Mouse (Mus musculus) limb, embryonic 12.5 days (tissue): Measurements from ENCODE around the gene 1110002E22Rik. TPM values are rescaled to one million over a fixed set of nuclear protein-coding genes. Genes with fewer than 3 reads are reported as not detected.
A peak's percentile ranks its signal among the peaks of the same experiment; 100 is the strongest.

Source experiments
- ATAC-seq: fragments of 200-750 bp; cut with Nextera tagmentation; 2 replicates; pipeline ENCODE4 v1.8.0; 2017; ENCODE audit warnings: low read depth, moderate TSS enrichment; ENCODE audit not compliant: insufficient number of reproducible peaks, insufficient read depth, low FRiP score, low TSS enrichment
- H3K27ac ChIP-seq: fragments of 300-500 bp; sonication (generic); 2 replicates; pipeline ENCODE4 v1.5.1; 2016; ENCODE audit warnings: mild to moderate bottlenecking, moderate library complexity
- H3K27me3 ChIP-seq: fragments of 300-500 bp; sonication (generic); 2 replicates; pipeline ENCODE4 v1.6.1; 2016; ENCODE audit warnings: mild to moderate bottlenecking, moderate library complexity
- H3K36me3 ChIP-seq: fragments of 300-500 bp; sonication (generic); 2 replicates; pipeline ENCODE4 v1.6.1; 2016; ENCODE audit warnings: mild to moderate bottlenecking, moderate library complexity
- H3K4me1 ChIP-seq: fragments of 300-500 bp; sonication (generic); replicated peaks from 2 replicates; pipeline ENCODE4 v1.6.1; 2016
- H3K4me2 ChIP-seq: fragments of 300-500 bp; sonication (generic); 2 replicates; pipeline ENCODE4 v1.6.1; 2016; ENCODE audit warnings: mild to moderate bottlenecking, moderate library complexity
- H3K4me3 ChIP-seq: fragments of 300-500 bp; sonication (generic); replicated peaks from 2 replicates; pipeline ENCODE4 v1.5.1; 2016; ENCODE audit warnings: mild to moderate bottlenecking
- H3K9ac ChIP-seq: fragments of 300-500 bp; sonication (generic); replicated peaks from 2 replicates; pipeline ENCODE4 v1.6.1; 2016; ENCODE audit warnings: mild to moderate bottlenecking, moderate library complexity
- H3K9me3 ChIP-seq: fragments of 300-500 bp; sonication (generic); 2 replicates; pipeline ENCODE4 v1.6.1; 2016; ENCODE audit warnings: mild to moderate bottlenecking, moderate library complexity
- WGBS: fragments of 180-500 bp; shearing (Covaris S2); methylation state at CpG from one replicate; pipeline ENCODE4 v1.1.7; 2016; 5-methylcytosine and 5-hydroxymethylcytosine counted together
- polyA plus RNA-seq: library from polyadenylated mRNA; unstranded; fragments of >200 nt; fragmentation: Nextera tagmentation; extraction: Ambion mirVana; gene quantifications from 2 replicates; pipeline ENCODE4 v1.2.1, GENCODE M21; 2016

1110002E22Rik gene
- polyA plus RNA-seq: 0.63 and 0.71 TPM in 2 replicates

GRCm38 (mm10) chr3:138064732-138065645 lies at the start of gene 1110002E22Rik:
1110002E22Rik (plus strand) TSS chr3:138065052.
- H3K9me3 ChIP-seq: no peaks in the 10 kb centered on the region
- 78% methylated on average over 33 of the region's 33 CpGs for WGBS
- no peak within 1 kb of the TSS for H3K4me3 ChIP-seq
- ATAC-seq: no peak
- H3K9ac ChIP-seq: no peak within 1 kb of the TSS
- no peaks in the 10 kb centered on the region for H3K27me3 ChIP-seq
- H3K4me1 ChIP-seq: peaks cover 22% of the 10 kb centered on the region
- no peak within 1 kb of the TSS for H3K4me2 ChIP-seq
- H3K27ac ChIP-seq: no peak within 1 kb of the TSS
- H3K36me3 ChIP-seq: no peaks in the 10 kb centered on the region

DNA sequence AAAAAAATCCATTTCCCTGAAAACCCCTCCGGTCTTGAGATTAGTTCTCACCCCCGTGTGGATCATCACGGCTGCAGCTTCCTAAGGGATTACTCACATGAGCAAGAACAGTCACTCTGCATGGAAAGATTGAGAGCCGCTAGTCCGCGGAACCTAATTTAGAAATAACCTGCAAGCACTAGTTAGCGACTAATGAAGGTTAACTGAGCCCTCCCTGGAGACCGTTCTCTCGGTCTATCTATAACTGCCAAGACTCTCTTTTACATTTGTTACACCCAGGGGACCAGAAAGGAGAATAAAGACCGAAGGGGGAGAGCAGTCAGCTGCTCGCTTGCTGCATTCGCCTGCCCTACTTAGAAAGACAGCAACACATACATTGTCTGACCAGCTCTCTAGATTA lies 48.0 kb upstream of the 1110002E22Rik start:
- H3K9me3 ChIP-seq: 0 out of 2 replicates have a peak, but pooled peaks cover 3% of the 10 kb centered on the region
- H3K4me1 ChIP-seq: no peaks in the 10 kb centered on the region; the same call in 1 of the 2 replicates
- ATAC-seq: peak; percentile 26; the same call in 1 of the 2 replicates
- WGBS: 78% methylated on average over 12 of the region's 12 CpGs
- H3K36me3 ChIP-seq: no peaks in the 10 kb centered on the region
- H3K27me3 ChIP-seq: no peaks in the 10 kb centered on the region
- H3K4me2 ChIP-seq: no peak overlapping the region
- H3K9ac ChIP-seq: no peak overlapping the region
- H3K4me3 ChIP-seq: no peak overlapping the region
- H3K27ac ChIP-seq: no peak overlapping the region

- Histone ChIP-seq H3K36me3 (no peaks in the 10 kb centered on the region), H3K9ac (no peak overlapping the region), H3K4me3 (no peak overlapping the region), H3K4me1 (no peaks in the 10 kb centered on the region), H3K27ac (no peak overlapping the region), H3K9me3 (0 out of 2 replicates have a peak, but pooled peaks cover 3% of the 10 kb centered on the region), H3K4me2 (no peak overlapping the region), H3K27me3 (no peaks in the 10 kb centered on the region)
- no peak for ATAC-seq
- WGBS: 89% methylated on average over 4 of the region's 4 CpGs
Observed at GRCm38 (mm10) chr3:138022003-138022402, 42.8 kb upstream of the 1110002E22Rik start.

GRCm38 (mm10) chr3:138022651-138023050 lies 42.2 kb upstream of the 1110002E22Rik start:
- H3K9ac ChIP-seq: no peak overlapping the region
- no peak overlapping the region for H3K27ac ChIP-seq
- no peak overlapping the region for H3K4me3 ChIP-seq
- H3K4me2 ChIP-seq: no peak overlapping the region
- no peaks in the 10 kb centered on the region for H3K4me1 ChIP-seq
- no peaks in the 10 kb centered on the region for H3K27me3 ChIP-seq
- no peaks in the 10 kb centered on the region for H3K36me3 ChIP-seq
- WGBS: 88% methylated on average over 4 of the region's 4 CpGs
- H3K9me3 ChIP-seq: 0 out of 2 replicates have a peak, but pooled peaks cover 3% of the 10 kb centered on the region
- no peak for ATAC-seq

DNA sequence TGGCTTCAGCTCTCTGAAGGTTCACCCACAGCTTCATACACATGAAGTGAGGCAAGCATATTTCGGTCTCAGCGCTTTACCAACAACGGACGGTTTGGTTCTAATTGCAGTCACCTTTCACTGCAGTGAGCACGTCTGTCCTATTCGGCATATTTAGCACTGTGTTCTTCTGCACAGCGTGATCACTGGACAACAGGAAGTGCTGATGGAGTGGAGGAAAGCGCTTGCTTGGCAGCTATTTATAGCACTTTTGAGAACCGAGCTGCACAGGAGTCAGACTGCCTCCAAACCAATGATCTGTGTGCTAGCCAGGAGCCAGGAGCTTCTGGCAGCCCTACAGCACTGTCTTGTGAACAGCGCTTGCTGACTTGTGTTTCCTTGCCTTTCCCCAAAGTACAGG lies 38.6 kb upstream of the 1110002E22Rik start:
- Histone ChIP-seq H3K4me2 (no peak overlapping the region), H3K9me3 (no peaks in the 10 kb centered on the region), H3K4me3 (no peak overlapping the region), H3K27ac (no peak overlapping the region), H3K9ac (no peak overlapping the region), H3K27me3 (no peaks in the 10 kb centered on the region), H3K36me3 (no peaks in the 10 kb centered on the region), H3K4me1 (no peaks in the 10 kb centered on the region)
- ATAC-seq: no peak
- WGBS: 77% methylated on average over 10 of the region's 10 CpGs

DNA sequence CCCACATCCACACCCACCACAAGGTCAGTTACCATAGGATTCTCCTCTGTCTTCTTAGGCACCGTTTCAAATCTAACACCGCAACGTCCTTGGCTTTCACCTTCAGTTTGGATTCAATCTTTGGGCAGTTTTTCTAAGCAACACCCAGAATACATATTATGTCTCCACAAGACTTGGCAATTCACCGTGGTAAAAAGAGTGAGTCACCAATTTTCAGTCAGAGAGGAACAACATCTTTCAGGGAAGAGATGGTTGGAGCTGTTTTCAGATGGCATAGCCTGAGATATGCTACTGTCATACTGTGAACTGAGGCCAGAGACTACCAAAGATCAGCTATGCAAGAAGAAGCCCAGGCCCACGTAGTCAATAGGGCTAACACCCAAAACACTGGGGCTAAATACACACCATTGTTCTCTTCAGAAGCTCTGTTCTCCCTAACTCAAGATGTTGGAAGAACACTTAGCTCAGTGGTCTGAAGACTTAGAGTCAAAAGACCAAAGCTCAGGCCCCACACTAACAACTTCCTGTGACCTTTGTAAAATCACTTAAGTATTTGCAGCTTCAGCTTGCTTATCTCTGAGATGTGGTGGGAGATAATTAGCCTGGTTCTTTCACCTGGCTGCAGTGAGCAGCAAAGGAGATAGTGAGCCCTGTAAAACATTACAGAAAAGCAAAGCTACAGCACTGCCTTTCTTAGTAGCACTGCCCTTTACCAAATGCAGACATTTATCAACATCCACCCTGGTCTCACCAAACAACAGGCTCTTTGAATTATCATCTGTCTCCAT lies 37.1 kb upstream of the 1110002E22Rik start:
- no peak for ATAC-seq
- Histone ChIP-seq H3K9me3 (no peaks in the 10 kb centered on the region), H3K4me2 (no peak overlapping the region), H3K9ac (no peak overlapping the region), H3K36me3 (no peaks in the 10 kb centered on the region), H3K4me1 (no peaks in the 10 kb centered on the region), H3K27me3 (no peaks in the 10 kb centered on the region), H3K27ac (no peak overlapping the region), H3K4me3 (no peak overlapping the region)
- 89% methylated on average over 5 of the region's 5 CpGs for WGBS

DNA sequence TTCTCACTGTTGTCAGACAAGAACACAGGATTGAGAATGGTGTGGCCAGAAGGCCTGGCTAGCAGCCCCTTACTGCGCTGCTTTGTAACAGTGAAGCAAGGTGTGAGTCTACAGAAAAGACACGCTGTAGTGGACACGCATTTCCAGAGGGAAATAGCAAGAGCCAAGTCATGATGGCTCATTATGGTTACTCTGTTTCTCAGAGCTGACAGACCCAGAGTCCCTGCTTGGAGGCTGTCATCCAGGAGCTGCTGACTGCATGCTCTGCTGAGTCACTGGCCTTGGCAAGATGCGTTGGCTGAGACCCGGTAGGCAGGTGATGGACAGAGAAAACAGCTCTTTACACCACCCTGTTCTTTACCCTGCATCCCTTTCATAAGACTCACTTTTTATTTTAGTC lies 35.5 kb upstream of the 1110002E22Rik start:
- Histone ChIP-seq H3K27ac (no peak overlapping the region), H3K4me3 (no peak overlapping the region), H3K4me2 (no peak overlapping the region), H3K9me3 (no peaks in the 10 kb centered on the region), H3K4me1 (no peaks in the 10 kb centered on the region), H3K36me3 (no peaks in the 10 kb centered on the region), H3K9ac (no peak overlapping the region), H3K27me3 (no peaks in the 10 kb centered on the region)
- no peak for ATAC-seq
- 92% methylated on average over 5 of the region's 5 CpGs for WGBS

DNA sequence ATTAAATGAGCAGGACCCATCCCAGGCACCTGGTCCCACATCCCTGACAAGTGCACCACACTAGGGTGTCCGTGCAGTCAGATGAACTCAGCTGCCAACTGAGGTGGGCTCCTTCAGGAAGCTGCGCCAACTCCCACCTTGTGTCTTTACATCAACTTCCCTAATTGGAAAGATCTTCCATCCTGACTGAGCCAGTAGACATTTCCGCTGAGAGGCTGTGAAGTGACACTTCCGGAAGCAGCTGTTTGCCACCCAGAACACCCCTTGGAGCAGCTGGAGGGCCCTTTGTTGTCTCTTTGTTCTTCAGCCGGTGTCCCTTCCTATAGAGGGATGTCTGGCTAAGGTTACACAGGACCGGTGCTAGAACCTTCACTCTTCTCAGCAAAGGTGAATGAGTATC lies 34.3 kb upstream of the 1110002E22Rik start:
- 83% methylated on average over 6 of the region's 6 CpGs for WGBS
- Histone ChIP-seq H3K27ac (no peak overlapping the region), H3K27me3 (no peaks in the 10 kb centered on the region), H3K9me3 (no peaks in the 10 kb centered on the region), H3K4me3 (no peak overlapping the region), H3K36me3 (no peaks in the 10 kb centered on the region), H3K4me2 (no peak overlapping the region), H3K4me1 (no peaks in the 10 kb centered on the region), H3K9ac (no peak overlapping the region)
- no peak for ATAC-seq

GRCm38 (mm10) chr3:138033986-138034385 lies 30.9 kb upstream of the 1110002E22Rik start:
- H3K4me2 ChIP-seq: no peak overlapping the region
- WGBS: 84% methylated on average over 6 of the region's 6 CpGs
- ATAC-seq: no peak

GRCm38 (mm10) chr3:138040938-138041337 lies 23.9 kb upstream of the 1110002E22Rik start:
- H3K27ac ChIP-seq: no peak overlapping the region
- no peak overlapping the region for H3K4me3 ChIP-seq
- H3K27me3 ChIP-seq: no peaks in the 10 kb centered on the region
- no peak overlapping the region for H3K4me2 ChIP-seq
- H3K9me3 ChIP-seq: no peaks in the 10 kb centered on the region
- H3K36me3 ChIP-seq: no peaks in the 10 kb centered on the region
- H3K9ac ChIP-seq: no peak overlapping the region
- H3K4me1 ChIP-seq: no peaks in the 10 kb centered on the region
- ATAC-seq: no peak
- WGBS: 79% methylated on average over 2 of the region's 2 CpGs

More at GRCm38 (mm10) chr3:138033986-138034385, 30.9 kb upstream of the 1110002E22Rik start:
- H3K27ac ChIP-seq: no peak overlapping the region
- no peaks in the 10 kb centered on the region for H3K36me3 ChIP-seq
- no peaks in the 10 kb centered on the region for H3K27me3 ChIP-seq
- H3K4me1 ChIP-seq: no peaks in the 10 kb centered on the region
- no peak overlapping the region for H3K4me3 ChIP-seq
- H3K9me3 ChIP-seq: no peaks in the 10 kb centered on the region
- H3K9ac ChIP-seq: no peak overlapping the region

DNA sequence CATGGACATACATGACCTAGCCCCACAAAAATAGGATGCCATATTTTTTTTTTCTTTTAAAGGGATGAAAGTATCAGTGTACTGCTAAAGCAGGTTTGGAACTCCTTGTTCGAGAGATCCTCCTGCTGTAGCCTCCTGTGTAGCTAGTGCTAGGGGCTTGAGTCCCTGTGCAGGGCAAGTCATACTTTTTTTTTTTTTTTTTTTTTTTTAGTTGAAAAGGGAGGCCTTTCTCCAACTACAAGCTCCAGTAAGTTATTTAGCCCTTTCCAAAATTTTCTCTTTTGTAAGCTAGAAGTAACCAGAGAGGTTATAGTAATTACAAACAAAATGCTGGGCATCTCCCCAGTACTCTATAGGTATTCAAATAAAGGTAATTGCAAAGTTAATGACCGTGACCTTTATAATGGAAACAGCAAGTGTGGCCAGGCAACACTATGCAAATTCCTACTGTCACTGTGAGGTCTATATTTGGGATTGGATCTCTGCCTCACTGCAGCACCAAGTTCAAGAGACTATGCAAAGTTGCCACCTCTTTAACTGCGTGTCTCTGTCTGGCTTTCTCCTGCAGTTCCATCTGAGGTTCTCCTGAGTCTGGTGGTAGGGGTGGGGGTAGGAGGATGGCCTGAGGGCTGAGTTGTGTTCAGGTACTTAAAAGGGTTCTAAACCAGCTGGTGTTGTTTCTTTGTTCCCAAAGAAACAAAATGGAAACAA lies 23.1 kb upstream of the 1110002E22Rik start:
- H3K4me3 ChIP-seq: no peak overlapping the region
- no peaks in the 10 kb centered on the region for H3K9me3 ChIP-seq
- H3K9ac ChIP-seq: no peak overlapping the region
- ATAC-seq: no peak
- H3K27ac ChIP-seq: no peak overlapping the region
- H3K27me3 ChIP-seq: no peaks in the 10 kb centered on the region
- 54% methylated on average over 3 of the region's 3 CpGs for WGBS
- no peaks in the 10 kb centered on the region for H3K36me3 ChIP-seq
- H3K4me1 ChIP-seq: no peaks in the 10 kb centered on the region
- no peak overlapping the region for H3K4me2 ChIP-seq
